Mouse (Mus musculus) stomach, postnatal 0 days (tissue): ENCODE measurements around the gene Ssbp2.

Experiments
- CTCF ChIP-seq: IDR thresholded peaks from 2 replicates; pipeline ENCODE4 v1.5.1; 2016; ENCODE audit warnings: antibody characterized with exemption, low read depth, mild to moderate bottlenecking, moderate library complexity
- EP300 ChIP-seq: optimal IDR thresholded peaks from 2 replicates; pipeline ENCODE3; 2016; ENCODE audit warnings: antibody characterized with exemption

- TF ChIP-seq CTCF (no peak), EP300 (no peak)
Observed at GRCm38 (mm10) chr13:91437931-91438330, 22.2 kb upstream of the Ssbp2 start.
